Mouse (Mus musculus): ENCODE measurements around the gene Cabin1.
"Not testable (repeated sequence)": the region's sequence is repeated elsewhere in the genome, so short reads cannot be mapped to it uniquely, and the experiment has no call there.

Gene Cabin1

DNA sequence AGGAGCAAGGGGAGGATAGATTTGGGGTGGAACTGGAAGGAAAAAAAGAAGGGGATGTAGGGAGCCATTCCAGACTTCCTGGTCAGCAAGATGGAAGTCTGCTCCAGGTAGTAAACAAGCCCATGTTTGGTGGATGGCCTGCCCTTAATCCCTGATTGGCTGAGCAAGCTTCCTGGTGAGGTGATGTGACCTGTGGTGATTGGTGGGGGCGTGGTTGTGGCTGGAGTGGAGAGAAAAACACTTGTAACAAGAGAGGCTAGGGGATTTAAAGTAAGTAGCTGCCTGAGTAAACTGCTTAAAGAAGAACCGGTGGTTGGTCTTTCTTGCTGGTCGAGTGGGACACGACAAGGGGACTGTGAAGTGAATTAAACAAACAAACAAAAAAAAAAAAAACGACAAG lies 3.6 kb upstream of the Cabin1 start:
- not testable (repeated sequence) for DNase-seq (ENCODE audit: low spot score in 2 of 2)

DNA sequence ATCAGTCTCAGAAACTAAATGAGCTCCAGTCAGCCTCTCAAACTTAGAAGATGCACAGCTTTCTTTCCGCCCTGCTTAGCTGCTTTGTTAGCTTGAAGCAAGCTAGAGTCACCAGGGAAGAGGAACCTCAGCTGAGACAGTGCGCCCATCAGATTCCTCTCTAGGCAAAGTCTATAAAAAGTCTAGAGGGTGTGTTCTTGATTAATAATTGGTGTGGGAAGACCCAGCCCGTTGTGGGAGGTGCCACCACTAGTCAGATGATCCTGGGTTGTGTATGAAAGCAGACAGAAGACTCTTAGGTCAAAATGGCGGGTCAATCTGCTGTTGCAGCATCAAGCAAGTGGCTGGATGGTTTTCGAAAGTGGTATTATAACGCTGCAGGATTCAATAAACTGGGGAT lies 2.7 kb upstream of the Cabin1 start:
- DNase-seq (ENCODE audit: low spot score in 2 of 2), result no peak

DNA sequence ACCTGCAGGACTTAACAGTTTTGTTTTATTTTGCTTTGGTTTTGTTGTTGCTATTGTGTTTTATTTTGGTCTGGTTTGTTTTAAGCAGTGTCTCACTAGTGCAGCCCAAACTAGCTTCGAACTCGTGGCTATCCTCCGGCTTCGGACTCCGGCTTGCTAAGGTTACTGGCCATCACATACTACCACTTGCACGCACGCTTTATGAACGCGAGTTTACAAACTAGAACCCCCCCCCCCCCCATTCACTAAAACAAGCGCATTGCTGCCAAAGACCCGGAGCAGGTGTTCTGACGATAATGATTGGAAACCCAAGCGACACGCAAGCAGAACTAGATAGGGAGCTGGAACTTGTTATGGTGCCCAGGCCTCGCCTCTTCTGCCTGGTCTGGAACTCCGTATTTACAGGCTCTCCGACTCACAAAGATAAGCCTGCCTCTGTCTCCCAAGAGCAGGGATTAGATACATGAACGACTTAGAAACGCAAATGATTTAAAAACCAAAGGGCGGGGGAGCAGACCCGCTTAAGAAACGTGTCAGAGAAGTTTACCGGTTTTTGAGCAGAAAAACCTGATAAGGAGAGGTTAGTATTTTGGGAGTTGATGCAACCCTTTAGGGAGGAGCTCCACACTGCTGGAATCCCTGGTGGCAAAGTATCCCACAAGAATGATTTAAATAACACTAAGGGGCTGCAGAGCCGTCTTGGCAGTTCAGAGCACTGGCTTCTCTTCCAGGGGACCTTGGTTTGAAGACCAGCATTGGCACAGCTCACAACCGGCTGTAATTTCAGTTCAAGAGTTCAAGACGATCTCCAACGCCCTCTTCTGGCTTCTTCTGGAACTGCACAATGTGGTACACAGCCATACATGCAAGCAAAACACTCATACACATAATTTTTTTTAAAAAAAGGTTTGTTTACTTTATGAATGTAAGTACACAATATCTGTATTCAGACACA lies 655 bp upstream of the Cabin1 start:
- DNase-seq (ENCODE audit: low spot score in 2 of 2), result peak; percentile 59 to 74

DNA sequence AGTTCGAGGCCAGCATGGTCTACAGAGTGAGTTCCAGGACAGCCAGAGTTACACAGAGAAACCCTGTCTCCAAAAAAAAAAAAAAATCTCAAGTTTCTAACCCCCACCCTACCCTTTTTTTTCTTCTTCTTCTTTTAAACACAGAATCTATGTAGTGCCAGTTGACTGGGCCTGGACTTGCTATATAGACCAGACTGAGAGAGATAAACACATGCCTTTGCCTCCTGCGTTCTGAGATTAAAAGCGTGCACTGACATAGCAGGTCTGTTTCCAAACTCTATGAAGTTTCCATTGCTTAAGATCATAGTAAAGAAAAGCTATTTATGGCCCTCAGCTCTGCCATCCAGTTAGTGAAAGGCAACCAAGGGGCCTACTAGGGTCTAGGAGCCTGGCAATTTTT lies 1.7 kb downstream of the Cabin1 start:
- DNase-seq (ENCODE audit: low spot score in 2 of 2), result peak in 1 of 2 experiments; percentile 31

DNA sequence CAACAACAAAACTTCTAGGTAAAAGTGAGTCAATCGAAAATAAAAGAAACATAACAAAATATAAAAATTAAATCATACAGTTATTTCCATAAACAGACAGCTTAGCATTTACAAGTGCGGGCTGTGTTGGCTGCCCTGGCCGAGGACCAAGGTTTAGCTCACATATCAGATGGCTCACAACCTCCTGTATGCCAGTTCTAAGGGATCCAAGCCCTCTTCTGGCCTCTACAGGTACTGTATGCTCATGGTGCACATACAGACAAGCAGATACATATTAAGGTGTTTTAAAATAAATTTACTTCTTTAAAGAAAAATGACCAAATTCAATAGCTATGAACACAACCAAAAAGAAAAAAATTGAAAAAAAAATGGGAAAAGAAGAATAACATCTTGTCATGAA lies 3.8 kb downstream of the Cabin1 start:
- DNase-seq (ENCODE audit: low spot score in 2 of 2), result no peak

DNA sequence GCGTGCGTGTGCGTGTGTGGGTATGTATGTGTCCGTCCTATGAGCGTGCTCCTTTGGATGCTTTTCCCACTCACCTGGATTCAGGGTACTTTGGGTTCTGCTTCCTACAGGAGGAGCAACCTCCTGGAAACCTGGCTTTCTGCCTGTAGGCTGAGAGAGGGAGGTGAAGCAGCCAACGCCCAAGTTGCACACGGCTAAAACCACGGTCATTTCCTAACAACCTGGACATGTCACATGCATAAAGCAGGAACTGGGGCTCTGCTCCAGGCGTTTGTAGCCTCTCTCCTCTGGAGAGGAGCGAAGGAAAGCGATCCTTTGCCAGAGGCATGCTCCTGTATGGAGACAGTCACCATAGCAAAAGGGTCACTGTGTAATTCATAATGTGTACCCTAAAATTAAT lies 7.4 kb downstream of the Cabin1 start:
- no peak for DNase-seq (ENCODE audit: low spot score in 2 of 2)

DNA sequence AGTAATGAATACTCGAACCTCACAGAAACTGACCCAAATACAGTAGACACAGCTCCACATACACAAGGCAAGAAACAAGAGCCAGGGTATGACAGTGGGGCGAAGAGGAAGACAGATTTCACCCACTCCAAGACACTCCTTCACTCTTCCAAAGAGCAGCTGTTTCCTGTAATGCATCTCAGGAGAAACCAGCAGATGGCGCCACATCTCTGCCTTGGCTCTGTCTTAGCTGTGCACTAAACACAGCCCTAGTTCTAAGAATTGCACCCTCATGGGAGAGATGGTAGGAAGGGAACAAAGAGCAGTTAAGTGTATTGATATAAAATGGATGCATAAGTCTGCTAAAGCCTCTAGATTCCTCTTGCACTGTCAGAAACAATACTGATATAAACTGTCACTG lies 20.1 kb downstream of the Cabin1 start:
- peak; percentile 53 to 62 for DNase-seq (ENCODE audit: low spot score in 2 of 2)

DNA sequence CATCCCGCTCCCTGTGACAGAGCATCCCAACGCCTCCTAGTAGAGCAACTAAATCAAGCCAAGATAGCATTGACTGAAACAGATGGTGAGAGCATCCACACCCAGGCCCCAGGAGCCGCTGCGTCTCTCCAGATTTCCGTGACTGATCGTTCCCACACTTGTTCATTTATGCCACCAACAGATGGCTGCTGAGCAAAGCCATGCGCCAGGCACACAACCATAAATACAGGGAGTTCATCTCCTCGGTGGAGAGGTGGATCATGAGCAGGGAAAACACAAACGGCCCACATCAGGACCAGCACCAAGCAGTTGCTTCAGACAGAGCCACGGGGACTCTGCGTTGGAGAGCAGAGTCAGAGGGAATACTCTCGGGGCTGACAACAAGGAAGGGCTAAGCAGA lies 20.8 kb downstream of the Cabin1 start:
- DNase-seq (ENCODE audit: low spot score in 2 of 2), result no peak

DNA sequence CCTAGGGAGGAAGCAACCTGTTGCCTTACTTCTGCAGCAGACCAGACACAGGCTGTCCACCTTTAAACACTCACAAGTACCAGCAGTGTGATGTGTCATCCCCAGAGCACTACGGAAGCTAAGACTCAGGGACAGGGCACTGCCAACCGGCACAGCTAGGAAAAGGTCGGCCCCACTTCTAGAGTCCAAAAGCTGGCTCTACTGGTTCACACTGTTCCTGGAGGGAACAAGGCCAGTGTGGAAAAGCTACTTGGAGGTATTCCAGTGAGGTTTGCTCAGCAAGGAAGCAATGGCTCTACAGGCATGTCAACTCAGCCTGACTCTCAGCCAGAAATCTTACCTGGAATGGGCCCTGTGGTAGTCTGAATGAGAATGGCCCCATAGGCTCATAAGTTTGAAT lies 23.3 kb downstream of the Cabin1 start:
- DNase-seq (ENCODE audit: low spot score in 2 of 2), result no peak

DNA sequence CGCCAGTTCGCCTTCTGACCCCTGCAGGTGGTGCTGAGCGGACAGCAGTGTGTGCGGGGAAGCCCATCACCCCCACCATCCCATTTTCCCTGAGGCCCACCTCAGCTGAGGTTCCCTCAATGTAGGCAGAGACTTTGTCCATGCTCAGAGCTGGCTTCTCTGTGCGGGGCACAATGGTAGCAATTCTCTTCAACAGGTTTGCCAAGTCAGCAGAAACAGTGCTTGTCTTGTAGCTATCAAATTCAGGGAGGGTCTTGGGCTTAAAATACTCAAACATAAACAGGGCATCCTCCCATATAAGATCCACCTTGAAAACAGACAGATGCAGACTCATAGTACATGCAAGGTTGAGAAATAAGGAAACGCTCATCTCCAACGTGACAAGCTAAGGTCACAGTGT lies 38.7 kb downstream of the Cabin1 start:
- DNase-seq (ENCODE audit: low spot score in 2 of 2), result no peak

DNA sequence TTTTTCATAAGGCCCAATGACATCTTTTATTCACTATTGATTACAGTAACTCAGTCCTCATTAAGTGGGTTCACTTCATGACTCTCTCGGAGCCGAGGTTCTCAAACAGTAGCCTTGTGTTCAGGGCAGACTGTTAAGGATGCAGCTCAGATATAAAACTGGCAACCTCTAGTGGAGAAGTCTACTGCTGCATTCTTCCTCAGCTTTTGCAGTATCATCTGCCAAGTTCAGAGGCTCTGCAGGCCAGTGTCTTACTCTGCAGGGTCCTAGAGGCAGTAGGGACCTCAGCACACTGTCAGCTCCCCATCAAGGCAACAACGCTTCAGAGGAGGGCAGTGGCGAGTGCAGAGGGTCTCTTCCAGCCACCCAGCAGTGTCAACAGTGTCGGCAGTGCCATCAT lies 43.9 kb downstream of the Cabin1 start:
- DNase-seq (ENCODE audit: low spot score in 2 of 2), result no peak

DNA sequence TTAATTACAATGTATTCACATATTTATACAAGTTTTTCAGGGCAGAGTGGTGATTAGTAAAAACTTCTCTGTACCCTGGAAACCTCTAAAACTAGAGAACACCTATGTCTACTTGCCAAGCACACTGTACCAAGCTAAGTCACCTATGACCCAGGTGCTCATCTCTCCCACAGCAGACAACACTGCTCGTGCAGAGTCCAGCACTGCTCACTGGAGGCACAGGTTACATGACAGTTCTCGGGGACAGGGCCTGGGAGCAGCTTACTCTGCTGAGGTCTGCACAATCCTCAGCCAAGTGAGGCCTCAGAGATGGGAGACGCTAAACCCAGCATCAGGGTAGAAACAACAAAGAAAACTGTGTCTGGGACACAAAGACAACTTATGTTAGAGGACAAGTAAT lies 49.3 kb downstream of the Cabin1 start:
- DNase-seq (ENCODE audit: low spot score in 2 of 2), result no peak

DNA sequence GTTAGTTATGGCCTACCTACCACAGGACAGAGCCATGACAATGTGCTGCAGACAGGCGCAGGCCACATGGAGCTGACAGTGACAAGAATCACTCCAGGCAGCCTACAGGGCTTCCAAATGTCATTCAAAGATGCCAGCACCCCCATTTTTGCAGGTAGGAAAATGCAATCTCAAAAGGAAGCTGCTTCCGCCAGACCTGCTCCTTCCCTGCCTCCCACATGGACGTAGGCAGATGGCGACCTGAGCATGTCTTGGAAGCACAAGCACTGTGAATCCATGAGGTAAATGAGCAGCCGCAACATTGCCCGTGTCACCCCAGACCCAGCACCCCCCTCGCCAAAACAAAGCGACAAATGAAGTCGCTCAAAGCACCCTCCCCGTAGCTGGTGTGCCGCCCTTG lies 51.1 kb downstream of the Cabin1 start:
- DNase-seq (ENCODE audit: low spot score in 2 of 2), result no peak

DNA sequence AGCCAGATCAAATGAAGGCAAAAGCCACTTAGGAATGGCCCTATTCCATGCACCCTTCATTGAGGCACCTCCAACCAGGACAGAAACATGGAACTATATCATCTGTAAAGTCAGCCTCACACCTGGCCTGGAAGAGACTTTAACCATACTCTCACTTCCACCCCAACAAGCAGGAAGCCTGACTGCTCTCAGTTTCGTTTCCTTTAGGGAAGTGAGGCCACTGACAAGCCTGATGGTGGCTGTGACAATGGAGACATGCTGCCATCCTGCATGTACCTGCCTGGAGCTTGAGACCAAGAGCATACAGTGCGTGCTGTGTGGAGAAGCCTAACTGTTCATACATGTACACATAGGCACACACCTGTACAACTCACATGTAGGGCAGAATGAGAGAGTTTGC lies 53.9 kb downstream of the Cabin1 start:
- DNase-seq (ENCODE audit: low spot score in 2 of 2), result peak; percentile 60 to 71

DNA sequence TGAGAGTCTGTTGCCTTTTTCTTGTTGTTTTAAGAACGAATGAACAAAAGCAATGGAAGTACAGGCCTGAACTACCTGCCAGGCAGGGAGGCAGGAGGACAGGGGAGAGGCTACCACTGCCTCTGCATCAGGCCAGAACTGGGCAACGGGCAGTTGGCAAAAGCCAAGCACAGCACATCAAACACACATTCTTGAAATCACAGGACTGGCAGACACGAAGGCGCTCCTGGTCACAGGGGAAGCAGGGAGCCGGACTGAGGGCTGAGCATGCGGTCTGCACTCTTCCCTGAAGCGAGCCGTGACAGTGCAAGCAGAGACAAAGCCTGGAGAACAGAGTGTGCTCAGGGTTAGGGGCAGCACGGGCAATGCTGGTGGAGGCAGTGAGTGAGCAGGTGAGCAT lies 54.9 kb downstream of the Cabin1 start:
- DNase-seq (ENCODE audit: low spot score in 2 of 2), result no peak

DNA sequence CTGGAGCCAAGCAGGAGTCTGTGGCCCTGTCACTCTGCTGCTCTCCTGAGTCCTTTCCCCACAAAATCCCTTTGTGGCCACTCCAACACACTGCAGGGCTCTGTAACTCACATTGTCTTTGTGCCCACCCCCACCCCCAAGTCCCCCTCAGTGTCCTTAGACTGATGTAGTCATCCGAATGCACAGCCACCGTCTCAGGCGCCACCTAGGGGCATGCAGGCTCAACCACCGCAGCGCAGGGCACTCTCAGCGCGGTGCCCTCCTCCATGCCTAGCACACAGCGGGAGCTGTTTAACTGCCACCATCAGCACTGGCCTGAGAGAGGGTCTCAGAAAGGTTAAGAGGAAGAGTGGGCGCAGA lies 55.5 kb downstream of the Cabin1 start:
- no peak for DNase-seq (ENCODE audit: low spot score in 2 of 2)

DNA sequence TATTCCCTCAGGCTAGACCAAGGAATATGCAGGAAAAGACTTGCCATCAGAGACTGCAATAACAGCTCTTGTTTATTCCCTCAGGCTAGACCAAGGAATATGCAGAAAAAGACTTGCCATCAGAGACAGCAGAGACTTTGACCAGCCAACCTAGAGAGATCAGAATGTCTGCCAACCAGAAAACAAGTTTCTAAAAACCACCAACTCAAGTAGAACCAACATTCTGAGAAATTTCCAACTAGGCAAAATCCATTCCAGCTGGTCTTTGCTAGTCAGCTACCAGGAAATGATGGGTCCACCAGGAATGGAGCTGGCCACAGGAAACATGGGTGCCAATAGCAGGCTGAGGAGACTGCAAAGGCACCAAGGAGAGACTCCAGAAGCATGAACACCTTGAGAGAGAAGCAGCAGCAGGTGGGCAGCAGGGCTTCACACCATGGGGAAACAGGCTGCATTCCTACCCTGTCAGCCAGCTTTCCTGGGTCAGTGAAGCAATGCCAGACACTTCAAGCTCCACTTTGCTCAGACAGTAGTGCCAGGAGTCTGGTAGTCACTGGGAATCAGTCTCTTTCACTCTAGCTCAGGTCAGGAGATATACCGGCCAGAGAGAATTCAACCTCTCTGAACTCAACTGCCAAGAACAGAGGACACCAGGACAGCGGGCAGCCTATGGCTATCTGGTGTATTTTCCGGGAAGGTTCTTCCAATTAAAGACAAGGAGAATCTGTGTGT lies 56.1 kb downstream of the Cabin1 start:
- no peak for DNase-seq (ENCODE audit: low spot score in 2 of 2)

DNA sequence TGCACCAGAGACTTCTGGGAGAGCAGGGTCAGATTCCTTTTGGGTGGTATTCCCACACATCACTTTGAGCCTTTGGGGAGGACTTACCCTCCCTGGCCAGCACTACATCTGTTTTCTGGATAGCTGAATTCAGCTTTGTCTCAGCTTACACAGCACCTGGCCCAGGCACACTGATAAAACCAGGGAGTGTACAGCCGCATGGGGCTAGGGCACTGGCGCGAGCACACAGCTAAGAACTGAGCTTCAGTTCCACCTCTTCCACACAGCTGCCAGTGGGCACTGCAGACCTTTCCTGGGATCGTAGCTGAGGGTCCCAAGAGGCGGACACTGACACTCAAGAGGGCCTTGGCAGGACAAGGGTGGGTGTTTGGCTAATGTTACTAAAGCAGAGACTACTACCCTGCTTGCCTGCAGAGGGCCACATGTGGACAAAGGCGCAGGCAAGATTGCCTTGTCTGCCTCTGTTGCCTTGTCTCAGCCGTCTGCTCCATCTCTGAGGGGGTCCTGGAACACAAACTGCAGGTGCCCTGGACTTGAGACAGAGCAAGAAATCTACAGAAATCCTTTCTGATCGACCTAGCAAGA lies 57.4 kb downstream of the Cabin1 start:
- peak in 1 of 2 experiments; percentile 16 for DNase-seq (ENCODE audit: low spot score in 2 of 2)

DNA sequence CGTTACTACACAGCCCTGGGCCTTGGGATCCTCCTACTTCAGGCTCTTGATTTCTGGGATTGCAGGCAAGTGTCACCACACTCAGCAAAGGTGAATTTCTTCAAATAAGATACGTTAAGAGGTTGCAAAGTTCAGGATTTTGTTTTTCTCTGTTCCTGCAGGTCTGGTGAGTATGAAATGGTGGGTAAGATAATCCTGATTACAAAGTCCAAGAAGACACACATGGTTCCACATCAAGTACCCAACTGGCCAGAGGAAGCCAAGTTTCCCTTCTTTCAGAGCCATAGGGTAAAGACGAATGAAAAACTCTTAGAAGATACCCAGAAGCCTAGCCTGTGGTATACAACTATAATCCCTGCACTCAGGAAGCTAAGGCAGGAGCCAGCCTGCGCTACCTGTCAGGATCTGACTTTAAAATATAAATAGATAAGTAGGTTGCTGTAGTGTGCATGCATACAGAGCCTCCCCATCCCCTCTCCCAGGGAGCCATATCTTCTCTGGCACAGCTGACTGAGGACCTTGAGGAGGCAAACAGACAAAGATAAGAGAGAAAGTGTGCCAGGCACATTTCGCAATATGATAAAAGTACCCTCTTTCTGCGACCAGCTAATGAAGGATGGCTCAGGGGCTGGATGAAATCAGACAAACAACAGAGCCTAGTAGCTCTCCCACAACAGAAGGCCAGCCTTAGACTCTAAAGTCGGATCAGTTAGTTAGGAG lies 58.3 kb downstream of the Cabin1 start:
- DNase-seq (ENCODE audit: low spot score in 2 of 2), result peak; percentile 62 to 75

DNA sequence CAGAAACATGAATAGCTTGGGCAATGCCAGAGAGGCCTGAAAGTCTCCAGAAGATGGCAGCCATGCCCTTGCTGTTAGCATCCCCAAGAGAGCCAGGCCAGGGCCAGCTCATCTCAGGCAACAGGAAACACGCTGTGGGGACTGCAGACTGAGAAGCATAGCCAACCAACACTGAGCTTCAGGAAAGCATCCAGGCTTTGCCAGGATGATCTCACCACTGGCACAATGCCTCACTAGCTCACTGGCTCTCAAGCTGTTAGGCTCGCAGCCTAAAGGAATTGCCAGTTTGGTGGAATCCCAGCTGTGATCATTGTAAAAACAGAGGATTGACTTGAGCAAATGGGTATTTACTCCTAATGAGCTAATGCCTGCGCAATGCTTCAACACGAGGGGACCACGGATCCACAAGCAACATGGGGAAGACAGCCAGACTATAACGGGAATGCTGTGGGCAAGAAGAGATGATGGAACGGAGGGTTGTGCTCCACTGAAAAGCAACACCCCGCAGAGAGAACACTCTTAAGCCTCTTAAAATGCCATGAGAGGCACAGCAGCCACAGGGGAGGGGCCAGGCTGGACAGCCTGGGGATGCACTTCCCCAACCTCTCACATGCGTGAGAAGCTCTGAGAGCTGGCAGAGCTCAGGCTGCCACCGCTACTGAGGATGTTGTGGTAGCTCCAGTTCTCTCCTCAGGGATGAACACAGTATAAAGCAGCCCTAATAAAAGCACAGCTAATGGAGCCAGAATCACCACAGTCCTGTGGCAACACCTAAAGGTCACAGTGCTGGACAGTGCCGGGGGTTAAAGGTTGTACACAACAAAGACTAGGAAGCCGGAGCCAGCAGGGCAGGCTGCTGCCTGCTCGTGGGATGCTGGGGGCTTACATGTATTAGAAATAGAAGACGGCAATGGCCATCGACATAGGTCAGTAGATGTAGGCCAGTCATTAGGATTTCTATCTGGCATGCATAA lies 59.6 kb downstream of the Cabin1 start:
- DNase-seq (ENCODE audit: low spot score in 2 of 2), result peak; percentile 18 to 26

DNA sequence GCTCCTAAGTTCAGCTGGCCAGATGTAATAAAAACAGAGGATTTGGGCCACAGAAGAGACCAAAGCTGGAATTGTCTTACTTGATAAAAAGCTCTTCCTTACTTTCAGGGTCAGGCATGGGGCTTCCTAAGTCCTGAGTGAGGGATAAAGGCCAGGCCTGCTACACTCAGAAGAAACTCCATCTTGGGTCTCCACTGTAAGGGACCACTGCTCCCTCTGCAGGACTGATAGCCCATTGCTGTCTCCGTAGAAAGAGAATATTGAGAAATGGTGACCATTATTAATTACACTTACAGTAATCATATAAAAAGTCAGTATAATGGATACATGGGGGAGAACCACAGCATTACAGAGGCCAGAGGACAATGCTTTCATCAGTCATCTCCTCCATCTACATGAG lies 60.6 kb downstream of the Cabin1 start:
- no peak for DNase-seq (ENCODE audit: low spot score in 2 of 2)

Measured in spleen, postnatal 36 days (tissue).